Mouse (Mus musculus): ENCODE data around the gene Scfd2. TPM values are rescaled to one million over a fixed set of nuclear protein-coding genes. Genes with fewer than 3 reads are reported as not detected.

Scfd2 gene
- polyA plus RNA-seq, 1 experiment from 2014 or later, result 14.9 TPM

- no peak overlapping the region for H3K4me3 ChIP-seq
- H3K4me1 ChIP-seq, result peaks cover 23% of the 10 kb centered on the region
- H3K27me3 ChIP-seq (replicated peaks; ENCODE audit: low read depth, poor library complexity, severe bottlenecking), result no peaks in the 10 kb centered on the region
- 50% methylated on average over 4 of the region's 4 CpGs for WGBS
- no peaks in the 10 kb centered on the region for H3K36me3 ChIP-seq (replicated peaks)
- no peak overlapping the region for H3K27ac ChIP-seq (replicated peaks)
- no peak for DNase-seq (ENCODE audit: low spot score)
- H3K9me3 ChIP-seq, result no peaks in the 10 kb centered on the region
These were observed 231.4 kb downstream of the Scfd2 start for GRCm38 (mm10) chr5:74300140-74300539.

- no peaks in the 10 kb centered on the region for H3K9me3 ChIP-seq
- no peaks in the 10 kb centered on the region for H3K36me3 ChIP-seq (replicated peaks)
- no peak for DNase-seq (ENCODE audit: low spot score)
- no peaks in the 10 kb centered on the region for H3K27me3 ChIP-seq (replicated peaks; ENCODE audit: low read depth, poor library complexity, severe bottlenecking)
- no peak overlapping the region for H3K4me3 ChIP-seq
- H3K4me1 ChIP-seq, result peaks cover 33% of the 10 kb centered on the region
- WGBS, result 80% methylated on average over 5 of the region's 5 CpGs
- no peak overlapping the region for H3K27ac ChIP-seq (replicated peaks)
These were observed 234.4 kb downstream of the Scfd2 start for GRCm38 (mm10) chr5:74297113-74297512.

- Histone ChIP-seq H3K36me3 (replicated peaks) (no peaks in the 10 kb centered on the region), H3K27ac (replicated peaks) (0 out of 2 replicates have a peak overlapping the region, but pooled peaks have one; percentile 10), H3K4me1 (peaks cover 38% of the 10 kb centered on the region), H3K27me3 (replicated peaks; ENCODE audit: low read depth, poor library complexity, severe bottlenecking) (no peaks in the 10 kb centered on the region), H3K9me3 (no peaks in the 10 kb centered on the region), H3K4me3 (no peak overlapping the region)
- no peak for DNase-seq (ENCODE audit: low spot score)
- 65% methylated on average over 5 of the region's 5 CpGs for WGBS
These were observed 235.5 kb downstream of the Scfd2 start for GRCm38 (mm10) chr5:74296096-74296495.

- 81% methylated on average over 5 of the region's 5 CpGs for WGBS
- H3K27me3 ChIP-seq (replicated peaks; ENCODE audit: low read depth, poor library complexity, severe bottlenecking), result no peaks in the 10 kb centered on the region
- DNase-seq (ENCODE audit: low spot score), result no peak
- no peak overlapping the region for H3K27ac ChIP-seq (replicated peaks)
- H3K36me3 ChIP-seq (replicated peaks), result no peaks in the 10 kb centered on the region
- no peak overlapping the region for H3K4me3 ChIP-seq
- no peaks in the 10 kb centered on the region for H3K9me3 ChIP-seq
- H3K4me1 ChIP-seq, result peaks cover 22% of the 10 kb centered on the region
These were observed 238.0 kb downstream of the Scfd2 start for GRCm38 (mm10) chr5:74293513-74293912.

- DNase-seq (ENCODE audit: low spot score), result no peak
- H3K4me1 ChIP-seq, result peaks cover 31% of the 10 kb centered on the region
- WGBS, result 87% methylated on average over 2 of the region's 2 CpGs
These were observed 239.5 kb downstream of the Scfd2 start for GRCm38 (mm10) chr5:74292050-74292449.

GRCm38 (mm10) chr5:74291575-74291974 lies 240.0 kb downstream of the Scfd2 start:
- Histone ChIP-seq H3K9me3 (no peaks in the 10 kb centered on the region), H3K27me3 (replicated peaks; ENCODE audit: low read depth, poor library complexity, severe bottlenecking) (no peaks in the 10 kb centered on the region), H3K4me1 (peaks cover 36% of the 10 kb centered on the region), H3K36me3 (replicated peaks) (no peaks in the 10 kb centered on the region), H3K27ac (replicated peaks) (no peak overlapping the region), H3K4me3 (no peak overlapping the region)
- DNase-seq (ENCODE audit: low spot score), result no peak
- WGBS, result 81% methylated on average over 9 of the region's 9 CpGs

More at GRCm38 (mm10) chr5:74292050-74292449, 239.5 kb downstream of the Scfd2 start:
- H3K4me3 ChIP-seq, result no peak overlapping the region
- H3K36me3 ChIP-seq (replicated peaks), result no peaks in the 10 kb centered on the region
- no peak overlapping the region for H3K27ac ChIP-seq (replicated peaks)
- no peaks in the 10 kb centered on the region for H3K27me3 ChIP-seq (replicated peaks; ENCODE audit: low read depth, poor library complexity, severe bottlenecking)
- no peaks in the 10 kb centered on the region for H3K9me3 ChIP-seq

GRCm38 (mm10) chr5:74289957-74290356 lies 241.6 kb downstream of the Scfd2 start:
- Histone ChIP-seq H3K27ac (replicated peaks) (0 out of 2 replicates have a peak overlapping the region, but pooled peaks have one; percentile 24), H3K4me3 (no peak overlapping the region), H3K9me3 (no peaks in the 10 kb centered on the region), H3K4me1 (peaks cover 46% of the 10 kb centered on the region), H3K36me3 (replicated peaks) (no peaks in the 10 kb centered on the region), H3K27me3 (replicated peaks; ENCODE audit: low read depth, poor library complexity, severe bottlenecking) (no peaks in the 10 kb centered on the region)
- 88% methylated on average over 6 of the region's 6 CpGs for WGBS
- DNase-seq (ENCODE audit: low spot score), result no peak

GRCm38 (mm10) chr5:74288206-74288605 lies 243.4 kb downstream of the Scfd2 start:
- Histone ChIP-seq H3K27ac (replicated peaks) (no peak overlapping the region), H3K4me1 (peaks cover 42% of the 10 kb centered on the region), H3K9me3 (no peaks in the 10 kb centered on the region), H3K36me3 (replicated peaks) (no peaks in the 10 kb centered on the region), H3K27me3 (replicated peaks; ENCODE audit: low read depth, poor library complexity, severe bottlenecking) (no peaks in the 10 kb centered on the region), H3K4me3 (no peak overlapping the region)
- no peak for DNase-seq (ENCODE audit: low spot score)
- WGBS, result 94% methylated on average over 2 of the region's 2 CpGs

- 51% methylated on average over 4 of the region's 4 CpGs for WGBS
- Histone ChIP-seq H3K27me3 (replicated peaks; ENCODE audit: low read depth, poor library complexity, severe bottlenecking) (no peaks in the 10 kb centered on the region), H3K4me1 (peaks cover 36% of the 10 kb centered on the region), H3K36me3 (replicated peaks) (no peaks in the 10 kb centered on the region), H3K9me3 (no peaks in the 10 kb centered on the region), H3K4me3 (no peak overlapping the region), H3K27ac (replicated peaks) (peak overlapping the region; percentile 52; the same call in 1 of the 2 replicates)
- no peak for DNase-seq (ENCODE audit: low spot score)
These were observed 245.3 kb downstream of the Scfd2 start for GRCm38 (mm10) chr5:74286301-74286700.

GRCm38 (mm10) chr5:74285764-74286163 lies 245.8 kb downstream of the Scfd2 start:
- no peak overlapping the region for H3K4me3 ChIP-seq
- H3K27me3 ChIP-seq (replicated peaks; ENCODE audit: low read depth, poor library complexity, severe bottlenecking), result no peaks in the 10 kb centered on the region
- H3K9me3 ChIP-seq, result no peaks in the 10 kb centered on the region
- H3K36me3 ChIP-seq (replicated peaks), result no peaks in the 10 kb centered on the region
- no peak overlapping the region for H3K27ac ChIP-seq (replicated peaks)
- WGBS, result 37% methylated on average over 7 of the region's 7 CpGs
- H3K4me1 ChIP-seq, result peaks cover 36% of the 10 kb centered on the region
- DNase-seq (ENCODE audit: low spot score), result peak; percentile 46

- Histone ChIP-seq H3K4me3 (no peak overlapping the region), H3K9me3 (no peaks in the 10 kb centered on the region), H3K27ac (replicated peaks) (peak overlapping the region; percentile 40; the same call in 1 of the 2 replicates), H3K4me1 (peaks cover 36% of the 10 kb centered on the region), H3K27me3 (replicated peaks; ENCODE audit: low read depth, poor library complexity, severe bottlenecking) (no peaks in the 10 kb centered on the region), H3K36me3 (replicated peaks) (no peaks in the 10 kb centered on the region)
- 72% methylated on average over 2 of the region's 2 CpGs for WGBS
- no peak for DNase-seq (ENCODE audit: low spot score)
These were observed 246.3 kb downstream of the Scfd2 start for GRCm38 (mm10) chr5:74285289-74285688.

GRCm38 (mm10) chr5:74283545-74283944 lies 248.0 kb downstream of the Scfd2 start:
- WGBS, result 46% methylated on average over 8 of the region's 8 CpGs

GRCm38 (mm10) chr5:74281480-74281879 lies 250.1 kb downstream of the Scfd2 start:
- no peaks in the 10 kb centered on the region for H3K36me3 ChIP-seq (replicated peaks)
- no peak overlapping the region for H3K27ac ChIP-seq (replicated peaks)
- WGBS, result 94% methylated on average over 8 of the region's 8 CpGs
- H3K4me3 ChIP-seq, result no peak overlapping the region
- no peak for DNase-seq (ENCODE audit: low spot score)
- peaks cover 30% of the 10 kb centered on the region for H3K4me1 ChIP-seq
- peaks cover 7% of the 10 kb centered on the region for H3K27me3 ChIP-seq (replicated peaks; ENCODE audit: low read depth, poor library complexity, severe bottlenecking)
- H3K9me3 ChIP-seq, result no peaks in the 10 kb centered on the region

More at GRCm38 (mm10) chr5:74283545-74283944, 248.0 kb downstream of the Scfd2 start:
- Histone ChIP-seq H3K36me3 (replicated peaks) (no peaks in the 10 kb centered on the region), H3K9me3 (no peaks in the 10 kb centered on the region), H3K4me3 (no peak overlapping the region), H3K27ac (replicated peaks) (no peak overlapping the region), H3K27me3 (replicated peaks; ENCODE audit: low read depth, poor library complexity, severe bottlenecking) (peaks cover 3% of the 10 kb centered on the region), H3K4me1 (peaks cover 36% of the 10 kb centered on the region)
- peak; percentile 46 for DNase-seq (ENCODE audit: low spot score)

Measured in embryonic facial prominence, embryonic 10.5 days (tissue).